Mouse (Mus musculus) hindbrain, embryonic 11.5 days (tissue): ENCODE measurements around the gene Adamtsl4. TPM values are rescaled to one million over a fixed set of nuclear protein-coding genes. Genes with fewer than 3 reads are reported as not detected.
A peak's percentile ranks its signal among the peaks of the same experiment; 100 is the strongest.

Experiments
- ATAC-seq: fragments of 200-750 bp; cut with Nextera tagmentation; 2 replicates; pipeline ENCODE4 v1.8.0; 2017; ENCODE audit warnings: mild to moderate bottlenecking, moderate TSS enrichment, moderate library complexity; ENCODE audit not compliant: low FRiP score
- DNase-seq: peaks from one replicate; pipeline ENCODE4 v3.0.0-alpha.2; 2015; ENCODE audit warnings: low spot score
- H3K27ac ChIP-seq: fragments of 300-500 bp; sonication (generic); 2 replicates; pipeline ENCODE4 v1.5.1; 2014; ENCODE audit warnings: mild to moderate bottlenecking, low read depth, low read length
- H3K27me3 ChIP-seq: fragments of 300-500 bp; sonication (generic); 2 replicates; pipeline ENCODE4 v1.6.1; 2014; ENCODE audit warnings: mild to moderate bottlenecking, low read length, moderate library complexity, mixed read lengths; ENCODE audit not compliant: control insufficient read depth, insufficient read depth
- H3K36me3 ChIP-seq: fragments of 300-500 bp; sonication (generic); 2 replicates; pipeline ENCODE4 v1.6.1; 2014; ENCODE audit warnings: mild to moderate bottlenecking, low read length, moderate library complexity, mixed read lengths; ENCODE audit not compliant: control insufficient read depth, insufficient read depth
- H3K4me1 ChIP-seq: fragments of 300-500 bp; sonication (generic); replicated peaks from 2 replicates; pipeline ENCODE4 v1.6.1; 2014; ENCODE audit warnings: low read length, mixed read lengths; ENCODE audit not compliant: control insufficient read depth, insufficient read depth
- H3K4me2 ChIP-seq: fragments of 300-500 bp; sonication (generic); replicated peaks from 2 replicates; pipeline ENCODE4 v1.6.1; 2014; ENCODE audit warnings: mild to moderate bottlenecking, low read depth, low read length
- H3K4me3 ChIP-seq: fragments of 300-500 bp; sonication (generic); 2 replicates; pipeline ENCODE4 v1.5.1; 2014; ENCODE audit warnings: low read depth, low read length
- H3K9ac ChIP-seq: fragments of 300-500 bp; sonication (generic); 2 replicates; pipeline ENCODE4 v1.6.1; 2014; ENCODE audit warnings: low read depth, low read length
- H3K9me3 ChIP-seq: fragments of 300-500 bp; sonication (generic); 2 replicates; pipeline ENCODE4 v1.6.1; 2016; ENCODE audit warnings: low read length; ENCODE audit not compliant: control insufficient read depth
- WGBS: fragments of 180-500 bp; shearing (Covaris S2); extraction: QIAGEN DNeasy Blood & Tissue Kit; methylation state at CpG from one replicate; pipeline ENCODE4 v1.1.7; 2014; 5-methylcytosine and 5-hydroxymethylcytosine counted together
- polyA plus RNA-seq: library from polyadenylated mRNA; unstranded; fragments of >200 nt; fragmentation: Nextera tagmentation; extraction: Ambion mirVana; gene quantifications from 2 replicates; pipeline ENCODE4 v1.2.1, GENCODE M21; 2014

Adamtsl4 gene
- 0.14 and 0.80 TPM in 2 replicates for polyA plus RNA-seq

DNA sequence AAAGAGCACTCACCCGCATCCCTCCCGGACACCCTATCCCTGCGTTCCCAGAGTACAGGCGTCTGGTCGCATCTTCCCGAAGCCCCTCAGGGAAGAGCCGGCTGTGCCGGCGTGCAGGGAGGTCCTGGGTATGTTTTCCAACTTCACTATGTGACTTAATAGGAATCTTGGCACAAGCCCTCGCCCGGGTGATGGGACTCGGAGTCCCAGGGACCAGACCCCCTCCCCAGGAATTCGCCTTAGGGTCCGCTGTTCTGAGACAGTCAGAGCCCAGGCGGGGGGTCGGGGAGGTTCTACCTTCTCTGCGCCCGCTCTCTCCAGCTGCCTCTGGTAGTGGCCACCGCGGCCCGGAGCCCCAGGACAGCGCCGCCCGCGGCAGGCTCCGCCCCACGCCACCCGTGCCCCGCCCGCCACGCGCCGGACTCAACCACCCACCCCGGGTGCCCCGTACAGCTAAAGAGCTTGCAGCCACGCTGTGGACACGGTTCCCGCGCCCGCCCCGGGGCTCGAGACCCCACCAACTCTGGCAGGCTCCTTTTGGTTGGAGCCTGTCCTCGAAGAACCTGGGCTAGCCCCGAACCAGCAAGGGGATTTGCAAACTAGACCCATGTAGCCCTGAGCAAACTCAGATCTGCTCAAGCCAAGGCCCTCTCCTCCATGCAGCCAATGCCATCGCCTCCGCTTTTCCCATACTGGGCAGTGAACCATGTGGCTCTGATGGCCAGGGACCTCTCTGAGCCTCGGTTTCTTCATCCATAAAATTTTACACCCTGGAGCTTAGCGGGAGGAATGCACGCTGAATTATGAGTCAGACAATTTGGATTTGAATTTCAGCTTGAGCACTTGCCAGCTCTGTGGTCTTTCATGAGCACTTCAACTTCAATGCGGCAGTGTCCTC is at the start of gene Adamtsl4:
TSS of gene Adamtsl4 (minus strand) at position 394 of the 898 bp plus-strand sequence.
- peak within 1 kb of the TSS; percentile 28 for H3K4me3 ChIP-seq
- H3K9me3 ChIP-seq = no peaks in the 10 kb centered on the region
- peak within 1 kb of the TSS; percentile 82 for H3K4me2 ChIP-seq
- ATAC-seq (peak; percentile 51; the same call in 1 of the 2 replicates), DNase-seq (peak; percentile 65)
- peaks cover 7% of the 10 kb centered on the region for H3K4me1 ChIP-seq
- peak within 1 kb of the TSS; percentile 50 for H3K9ac ChIP-seq
- H3K27ac ChIP-seq = no peak within 1 kb of the TSS
- H3K36me3 ChIP-seq = no peaks in the 10 kb centered on the region
- H3K27me3 ChIP-seq = peaks cover 4% of the 10 kb centered on the region
- WGBS = 7% methylated on average over 43 of the region's 50 CpGs

DNA sequence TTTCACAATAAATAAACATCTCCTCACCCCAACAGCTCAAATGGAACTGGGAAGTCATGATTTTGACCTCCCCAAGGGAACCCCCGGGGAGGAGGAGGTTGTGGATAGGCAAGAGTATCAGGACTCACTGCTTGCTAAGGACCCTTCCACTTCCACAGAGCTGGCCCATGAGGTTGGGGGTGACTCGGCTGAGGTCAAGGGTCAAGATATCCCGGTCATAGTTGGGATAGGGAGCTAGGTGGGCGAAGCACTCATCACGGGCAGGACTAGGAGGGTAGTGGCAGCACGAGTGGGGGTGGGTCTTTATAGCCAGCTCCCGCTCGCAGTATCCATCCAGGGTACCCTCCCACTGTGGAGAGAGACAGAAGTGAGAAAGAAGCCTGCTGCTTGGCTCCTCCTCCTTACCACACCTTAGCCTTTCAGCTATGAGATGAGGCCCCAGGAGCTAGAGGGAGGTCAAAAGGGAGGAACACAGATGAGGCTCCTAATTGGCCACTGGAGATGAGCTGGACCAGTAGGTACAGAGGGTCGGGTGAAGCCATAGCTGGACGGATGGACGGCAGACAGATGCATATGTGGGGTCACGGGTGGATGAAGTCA is 47.5 kb upstream of the Adamtsl4 start:
- Histone ChIP-seq H3K4me1 (no peaks in the 10 kb centered on the region), H3K9me3 (no peaks in the 10 kb centered on the region), H3K4me2 (no peak overlapping the region), H3K27ac (no peak overlapping the region), H3K9ac (no peak overlapping the region), H3K27me3 (no peaks in the 10 kb centered on the region), H3K36me3 (no peaks in the 10 kb centered on the region; the same call in 1 of the 2 replicates), H3K4me3 (no peak overlapping the region)
- DNase-seq = no peak
- 88% methylated on average over 12 of the region's 12 CpGs for WGBS
- ATAC-seq = no peak

GRCm38 (mm10) chr3:95734092-95734702 is 46.5 kb upstream of the Adamtsl4 start:
- H3K9me3 ChIP-seq = no peaks in the 10 kb centered on the region
- no peak overlapping the region for H3K4me3 ChIP-seq
- ATAC-seq = no peak
- no peak for DNase-seq
- H3K4me1 ChIP-seq = no peaks in the 10 kb centered on the region
- H3K36me3 ChIP-seq = no peaks in the 10 kb centered on the region; the same call in 1 of the 2 replicates
- H3K4me2 ChIP-seq = no peak overlapping the region
- no peak overlapping the region for H3K9ac ChIP-seq
- no peaks in the 10 kb centered on the region for H3K27me3 ChIP-seq
- H3K27ac ChIP-seq = no peak overlapping the region
- 84% methylated on average over 13 of the region's 13 CpGs for WGBS

DNA sequence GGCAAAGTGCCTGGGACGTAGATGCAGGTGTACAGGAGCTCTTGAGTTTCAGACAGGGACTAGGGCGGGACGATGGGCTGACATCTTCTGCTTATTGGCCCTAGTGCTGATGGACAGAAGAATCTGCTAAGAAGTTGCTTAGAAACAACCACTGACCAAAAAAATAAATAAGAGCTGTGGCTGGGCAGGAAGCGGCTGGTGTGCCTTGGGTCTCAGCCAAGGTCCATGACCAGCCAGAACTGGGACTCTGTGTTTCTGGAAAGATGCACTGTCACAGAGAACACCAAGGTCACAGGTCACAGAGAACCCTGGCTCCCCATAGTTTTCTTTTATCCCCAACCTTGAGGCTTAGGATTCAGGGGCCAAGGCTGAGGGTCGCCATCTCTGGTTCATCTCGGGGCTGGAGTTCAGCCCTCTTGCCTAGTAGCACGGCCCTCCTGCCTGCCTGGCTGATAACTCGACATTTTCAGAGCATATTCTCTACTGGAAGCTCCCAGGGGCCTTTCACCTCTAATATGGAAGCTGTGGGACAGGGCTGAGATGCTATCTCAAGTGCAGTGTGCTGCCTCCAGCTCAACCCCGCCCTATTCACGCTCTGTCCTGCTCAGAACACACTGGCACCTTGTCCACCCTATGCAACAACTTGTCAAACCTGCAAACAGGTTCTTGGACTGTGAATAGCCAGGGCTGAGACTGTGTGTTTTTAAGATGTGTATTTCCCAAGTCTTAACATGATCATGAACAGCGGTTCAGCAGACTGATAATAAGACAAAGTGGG is 45.2 kb upstream of the Adamtsl4 start:
- Histone ChIP-seq H3K4me1 (no peaks in the 10 kb centered on the region), H3K9ac (no peak overlapping the region), H3K27me3 (no peaks in the 10 kb centered on the region), H3K27ac (no peak overlapping the region), H3K9me3 (no peaks in the 10 kb centered on the region), H3K4me3 (no peak overlapping the region), H3K4me2 (no peak overlapping the region), H3K36me3 (no peaks in the 10 kb centered on the region)
- ATAC-seq (no peak), DNase-seq (no peak)
- WGBS = 85% methylated on average over 11 of the region's 11 CpGs

GRCm38 (mm10) chr3:95732297-95732696 is 44.6 kb upstream of the Adamtsl4 start:
- Histone ChIP-seq H3K4me3 (no peak overlapping the region), H3K27ac (no peak overlapping the region), H3K4me1 (no peaks in the 10 kb centered on the region), H3K36me3 (no peaks in the 10 kb centered on the region), H3K4me2 (no peak overlapping the region), H3K27me3 (no peaks in the 10 kb centered on the region), H3K9ac (no peak overlapping the region), H3K9me3 (no peaks in the 10 kb centered on the region)
- ATAC-seq (no peak), DNase-seq (no peak)
- 98% methylated on average over 9 of the region's 9 CpGs for WGBS

DNA sequence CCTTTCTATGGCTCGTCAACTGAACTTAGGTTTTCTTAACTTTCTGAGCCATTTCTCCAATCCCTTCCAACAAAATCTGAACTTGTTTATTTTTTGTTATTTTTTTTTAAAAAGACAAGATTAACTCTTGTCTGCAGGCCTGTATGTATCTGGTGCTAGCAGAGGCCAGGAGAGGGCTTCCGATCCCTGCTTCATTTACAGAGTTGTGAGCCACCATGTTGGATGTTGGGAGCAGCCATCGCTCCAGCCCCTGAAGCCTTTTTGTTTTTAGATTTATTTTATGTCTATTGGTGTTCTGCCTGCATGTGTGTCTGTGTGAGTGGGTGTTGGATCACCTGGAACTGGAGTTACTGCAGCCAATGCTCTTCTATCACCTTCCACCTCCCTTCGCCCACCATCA is 44.1 kb upstream of the Adamtsl4 start:
- Histone ChIP-seq H3K4me2 (no peak overlapping the region), H3K4me1 (no peaks in the 10 kb centered on the region), H3K9ac (no peak overlapping the region), H3K36me3 (no peaks in the 10 kb centered on the region), H3K4me3 (no peak overlapping the region), H3K9me3 (no peaks in the 10 kb centered on the region), H3K27me3 (no peaks in the 10 kb centered on the region), H3K27ac (no peak overlapping the region)
- 89% methylated on average over 4 of the region's 4 CpGs for WGBS
- no peak for DNase-seq
- no peak for ATAC-seq

DNA sequence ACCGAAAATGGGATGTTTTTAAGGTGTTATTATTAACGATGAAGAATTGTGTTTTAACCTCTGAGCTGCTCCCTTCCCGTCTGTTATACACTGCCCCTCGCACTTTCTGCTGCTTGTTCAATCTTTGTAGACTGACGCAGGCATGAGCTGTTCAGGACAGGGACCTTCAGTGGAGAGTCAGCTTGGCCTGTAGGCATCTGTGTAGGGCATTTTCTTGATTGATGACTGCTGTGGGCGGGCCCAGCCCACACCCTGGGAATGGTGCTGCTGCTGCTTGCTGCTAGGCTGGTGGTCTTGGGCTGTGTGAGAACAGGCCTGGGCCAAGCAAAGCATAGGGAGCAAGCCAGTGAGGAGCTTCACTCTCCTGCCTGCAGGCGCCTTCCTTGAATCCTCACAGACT is 42.7 kb upstream of the Adamtsl4 start:
- Histone ChIP-seq H3K4me2 (no peak overlapping the region), H3K9ac (no peak overlapping the region), H3K9me3 (no peaks in the 10 kb centered on the region), H3K4me3 (no peak overlapping the region), H3K27me3 (no peaks in the 10 kb centered on the region), H3K4me1 (no peaks in the 10 kb centered on the region), H3K27ac (no peak overlapping the region), H3K36me3 (no peaks in the 10 kb centered on the region)
- ATAC-seq = no peak
- 78% methylated on average over 7 of the region's 7 CpGs for WGBS
- DNase-seq = no peak

DNA sequence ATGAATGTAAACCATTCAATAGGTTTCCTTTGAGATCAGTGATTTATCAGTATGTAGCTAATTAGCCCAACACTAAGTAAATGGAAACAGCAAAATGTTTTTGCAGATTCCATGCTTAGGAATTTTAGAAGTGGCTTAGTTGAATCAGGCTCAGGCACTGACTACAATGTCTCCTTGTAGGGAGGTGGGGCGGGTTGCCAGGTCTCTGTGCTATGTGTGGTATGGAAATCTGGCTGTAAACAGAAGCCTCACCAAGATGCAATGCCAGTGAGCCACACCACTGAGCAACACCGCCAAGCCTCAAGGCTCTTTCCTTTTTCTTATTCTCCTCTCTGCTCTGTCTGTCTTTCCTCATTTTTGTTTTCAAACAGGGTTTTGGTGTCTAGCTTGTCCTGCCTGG is 41.2 kb upstream of the Adamtsl4 start:
- DNase-seq (no peak), ATAC-seq (no peak)
- Histone ChIP-seq H3K4me1 (no peaks in the 10 kb centered on the region), H3K36me3 (no peaks in the 10 kb centered on the region), H3K4me2 (no peak overlapping the region), H3K9ac (no peak overlapping the region), H3K4me3 (no peak overlapping the region), H3K9me3 (no peaks in the 10 kb centered on the region), H3K27ac (no peak overlapping the region), H3K27me3 (no peaks in the 10 kb centered on the region)
- WGBS = 79% methylated on average over 2 of the region's 2 CpGs
